Comparison of ENCODE assay signal across 25 mouse cellular contexts in the genomic region with DNA sequence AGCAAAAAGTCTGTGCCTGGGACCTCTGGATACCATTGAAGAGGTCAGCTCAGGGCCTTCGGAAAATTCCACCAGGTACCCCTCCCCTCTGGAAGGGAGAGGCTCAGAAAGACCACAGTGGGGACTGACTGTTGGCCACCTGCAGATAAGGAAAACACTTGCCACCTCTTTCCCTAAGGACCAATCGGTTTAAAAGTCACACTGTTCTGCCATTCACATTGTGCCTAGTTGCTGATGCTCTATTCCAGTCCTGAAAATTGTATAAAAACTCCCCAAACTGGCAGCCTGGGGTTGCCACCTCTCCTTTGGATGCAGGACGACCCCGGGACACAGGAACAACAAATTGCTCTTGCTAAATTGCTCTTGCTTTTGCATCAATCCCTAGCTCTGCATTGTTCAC.
"Had no signal": no experiment of that assay in that cellular context is flagged by ENCODE, and none has a peak within 500 bp of the region (broad histone marks: within the 10 kb centered on the region; RNA-seq: fewer than 3 reads in every experiment).

No protein-coding gene starts in this region.

- H3K4me1 ChIP-seq: heart, embryonic 12.5 days; hindbrain, embryonic 10.5 days; hindbrain, embryonic 12.5 days; hindbrain, embryonic 15.5 days; kidney, embryonic 15.5 days; limb, embryonic 10.5 days; limb, embryonic 12.5 days; liver, embryonic 13.5 days; liver, embryonic 15.5 days had no signal

- ATAC-seq: hindbrain, postnatal 0 days; intestine, embryonic 16.5 days had no signal

- H3K4me3 ChIP-seq: gastrocnemius, adult 2 months; heart, adult 2 months; heart, embryonic 12.5 days; hindbrain, embryonic 10.5 days; hindbrain, embryonic 12.5 days; hindbrain, embryonic 15.5 days; kidney, embryonic 15.5 days; left cerebral cortex, adult 2 months; limb, embryonic 10.5 days; limb, embryonic 12.5 days; liver, embryonic 13.5 days; liver, embryonic 15.5 days had no signal

- H3K27me3 ChIP-seq: heart, embryonic 12.5 days; hindbrain, embryonic 12.5 days; kidney, embryonic 15.5 days; liver, embryonic 13.5 days; liver, embryonic 15.5 days had no signal

- H3K9ac ChIP-seq: heart, embryonic 12.5 days; hindbrain, embryonic 12.5 days; hindbrain, embryonic 15.5 days; kidney, embryonic 15.5 days; limb, embryonic 12.5 days; liver, embryonic 13.5 days; liver, embryonic 15.5 days had no signal

- H3K9me3 ChIP-seq: hindbrain, embryonic 15.5 days; kidney, embryonic 15.5 days; limb, embryonic 10.5 days; limb, embryonic 12.5 days; liver, embryonic 13.5 days; liver, embryonic 15.5 days had no signal

- H3K36me3 ChIP-seq: heart, embryonic 12.5 days; hindbrain, embryonic 10.5 days; hindbrain, embryonic 12.5 days; hindbrain, embryonic 15.5 days; kidney, embryonic 15.5 days; limb, embryonic 10.5 days; limb, embryonic 12.5 days; liver, embryonic 13.5 days; liver, embryonic 15.5 days had no signal

- H3K4me2 ChIP-seq: heart, embryonic 12.5 days; hindbrain, embryonic 12.5 days; hindbrain, embryonic 15.5 days; kidney, embryonic 15.5 days; limb, embryonic 12.5 days; liver, embryonic 11.5 days; liver, embryonic 13.5 days; liver, embryonic 15.5 days had no signal

- DNase-seq: gastrocnemius, adult 2 months; gastrocnemius, postnatal 10 days; gastrocnemius, postnatal 25 days; heart, adult 2 months; heart, postnatal 10 days; heart, postnatal 4 days; kidney, adult 11 months; kidney, adult 2 months; kidney, adult 9 months; kidney, postnatal 36 days; liver; liver, embryonic 13.5 days had no signal

- H3K27ac ChIP-seq: gastrocnemius, adult 2 months; heart, adult 2 months; hindbrain, embryonic 10.5 days; hindbrain, embryonic 12.5 days; hindbrain, embryonic 15.5 days; hindbrain, postnatal 0 days; kidney, embryonic 15.5 days; kidney, postnatal 0 days; left cerebral cortex, adult 2 months; limb, embryonic 10.5 days; limb, embryonic 12.5 days; liver, embryonic 13.5 days; liver, embryonic 15.5 days had no signal
